Mouse (Mus musculus) liver, postnatal 0 days (tissue): ENCODE measurements around the gene Rnf207.

ENCODE experiments used
- CTCF ChIP-seq: sonication (generic); IDR thresholded peaks from 2 replicates; pipeline ENCODE4 v1.5.1; 2016; ENCODE audit warnings: antibody characterized with exemption, low read depth
- EP300 ChIP-seq: IDR thresholded peaks from 2 replicates; pipeline ENCODE4 v1.6.1; 2016; ENCODE audit warnings: antibody characterized with exemption, low read depth, mild to moderate bottlenecking

- TF ChIP-seq EP300 = no peak
- TF ChIP-seq CTCF = no peak
These were observed 47.5 kb downstream of the Rnf207 start for GRCm38 (mm10) chr4:152271334-152271733.
